Comparison of ENCODE assay signal across 11 mouse cellular contexts in genomic region chr7:70348977-70349615, GRCm38 (mm10). TPM values are rescaled to one million over a fixed set of nuclear protein-coding genes. Genes with fewer than 3 reads are reported as not detected.
DNase-seq lines count a peak whose midpoint lies in the region; ATAC-seq and TF ChIP-seq lines count a peak whose summit lies in the region.
"Had no signal": no experiment of that assay in that cellular context is flagged by ENCODE, and none has a peak within 500 bp of the region (broad histone marks: within the 10 kb centered on the region; RNA-seq: fewer than 3 reads in every experiment).

No protein-coding gene starts in this region.

- H3K4me1 ChIP-seq in testis, adult 2 months (ENCODE audit: control insufficient read depth, insufficient read depth, low read length), result peaks cover 30% of the 10 kb centered on the region
- peaks cover 12% of the 10 kb centered on the region for H3K4me1 ChIP-seq in liver, embryonic 11.5 days (replicated peaks; ENCODE audit: control insufficient read depth, insufficient read depth, low read length)

- no peaks in the 10 kb centered on the region for H3K36me3 ChIP-seq in testis, adult 2 months (ENCODE audit: control insufficient read depth, insufficient read depth, low read length)
- no peaks in the 10 kb centered on the region for H3K36me3 ChIP-seq in liver, embryonic 11.5 days (ENCODE audit: control insufficient read depth, insufficient read depth, low read length)

- peak overlapping the region; percentile 42 for H3K27ac ChIP-seq in testis, adult 2 months (ENCODE audit: control insufficient read depth, insufficient read depth, low read depth, low read length)
- H3K27ac ChIP-seq in liver, embryonic 11.5 days (ENCODE audit: low read depth, low read length), result 0 out of 2 replicates have a peak overlapping the region, but pooled peaks have one; percentile 62

- no peak for TF ChIP-seq CTCF in testis, adult 2 months (IDR thresholded peaks at IDR 0.05; ENCODE audit: control insufficient read depth, insufficient read depth, insufficient replicate concordance, low read depth, low read length)

- 13% methylated on average over 11 of the region's 11 CpGs for WGBS in liver, embryonic 11.5 days

- H3K4me3 ChIP-seq in testis, adult 2 months (ENCODE audit: control insufficient read depth, low read depth, low read length), result no peak overlapping the region
- no peak overlapping the region for H3K4me3 ChIP-seq in liver, embryonic 11.5 days (ENCODE audit: low read depth, low read length)

- TF ChIP-seq POLR2A in testis, adult 2 months (IDR thresholded peaks at IDR 0.05; ENCODE audit: control insufficient read depth, low read depth, low read length), result no peak

- ATAC-seq in liver, embryonic 11.5 days (replicated peaks; ENCODE audit: low FRiP score), result no peak

- no peaks in the 10 kb centered on the region for H3K9me3 ChIP-seq in liver, embryonic 11.5 days (ENCODE audit: control insufficient read depth, low read length)

- H3K4me2 ChIP-seq in liver, embryonic 11.5 days, result peak overlapping the region; percentile 73

- H3K9ac ChIP-seq in liver, embryonic 11.5 days (ENCODE audit: low read depth, low read length), result peak overlapping the region; percentile 72

- H3K27me3 ChIP-seq in testis, adult 2 months (ENCODE audit: control insufficient read depth, insufficient read depth, low read length), result no peaks in the 10 kb centered on the region
- H3K27me3 ChIP-seq in liver, embryonic 11.5 days (replicated peaks; ENCODE audit: control insufficient read depth, insufficient read depth, low read length), result peaks cover 77% of the 10 kb centered on the region

- peak; percentile 88 for DNase-seq in heart, adult 11 months
- no peak for DNase-seq in heart, adult 8-10 months (ENCODE audit: low spot score)
- DNase-seq in testis, postnatal 14 days (ENCODE audit: low spot score), result no peak
- DNase-seq in liver, embryonic 11.5 days (ENCODE audit: low spot score), result no peak
- no peak for DNase-seq in T-cell, adult 2 months (ENCODE audit: low spot score)
- no peak for DNase-seq in ovary, postnatal 36 days (ENCODE audit: low spot score)
- DNase-seq in adrenal gland, postnatal 4 days (ENCODE audit: low spot score in 2 of 2), result no peak
- DNase-seq: adrenal gland, postnatal 25 days; lung, postnatal 36 days; right cerebral cortex, postnatal 14 days had no signal

RNA-seq across cellular contexts. Expression of gene Nr2f2, which starts 17.4 kb away (rescaled TPM):
- total RNA-seq in heart, adult 8-10 months (2022), result 10 to 100 TPM; 12.5 to 23.1 (median 20.3) TPM
- polyA plus RNA-seq in testis, adult 2 months (2012; rRNA removed), result 11.3 and 14.8 TPM in 2 replicates
- 49.6 and 49.7 TPM in 2 replicates for polyA plus RNA-seq in liver, embryonic 11.5 days (2014; fragmentation: Nextera tagmentation; extraction: Ambion mirVana)
- 100 to 1,000 TPM; 143 to 160 TPM for total RNA-seq in adrenal gland, postnatal 4 days (2021)

Comparison
In these comparisons a context has a peak if more than half of its experiments do, and no peak if none do; other contexts are left out.
1. RNA of gene Nr2f2, which starts 17.4 kb away (total RNA-seq): 143 to 160 TPM in adrenal gland, postnatal 4 days; 12.5 to 23.1 TPM in heart, adult 8-10 months; every median in the first group is over 4 times any median in the second.